Mouse (Mus musculus): ENCODE data around the gene Tet3.

Tet3 gene

DNA sequence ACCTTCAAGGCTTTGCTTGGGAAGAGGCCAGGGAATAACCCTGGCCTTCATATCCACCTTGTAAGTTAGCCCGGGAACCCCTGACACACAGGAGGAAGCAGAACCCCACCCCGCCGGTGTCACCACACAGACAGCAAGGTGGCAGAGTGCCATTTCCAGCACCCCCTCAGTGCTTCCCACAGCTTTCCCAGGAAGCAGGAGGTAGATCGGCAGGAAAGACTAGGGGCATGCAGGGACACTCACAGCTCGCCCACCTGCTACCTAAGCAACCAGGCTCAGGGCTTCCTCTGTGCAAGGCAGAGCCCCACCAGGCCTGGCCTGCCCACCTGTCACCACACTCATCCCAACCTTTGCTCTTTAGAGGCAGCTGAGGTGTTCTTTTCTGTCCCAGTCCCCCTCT is 19.1 kb downstream of the Tet3 start:
- in situ Hi-C loops (cut with MboI): no loop called here

GRCm38 (mm10) chr6:83439119-83439767 is 19.6 kb downstream of the Tet3 start:
- in situ Hi-C loops (cut with MboI): no loop called here

GRCm38 (mm10) chr6:83438584-83438983 is 20.3 kb downstream of the Tet3 start:
- in situ Hi-C loops (cut with MboI): no loop called here

GRCm38 (mm10) chr6:83437802-83438201 is 21.1 kb downstream of the Tet3 start:
- in situ Hi-C loops (cut with MboI): no loop called here

DNA sequence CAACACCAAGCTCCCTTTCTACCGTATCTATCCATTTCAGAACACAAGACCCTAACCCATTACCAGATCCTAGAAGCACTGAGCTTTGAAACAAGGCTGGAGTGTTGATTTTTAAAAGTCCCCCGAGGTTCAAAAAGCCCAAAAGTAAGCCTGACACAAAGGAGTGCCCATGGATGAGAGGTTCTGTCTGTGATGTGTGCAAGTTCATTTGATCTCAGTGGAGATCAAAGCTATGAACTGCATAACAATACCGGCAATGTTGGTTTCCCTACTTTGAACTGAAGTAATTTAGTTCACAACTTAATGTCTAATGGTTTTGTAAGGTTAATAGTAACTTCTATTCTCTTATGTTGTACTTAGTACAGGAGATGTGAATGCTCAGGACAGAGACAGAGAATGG is 21.7 kb downstream of the Tet3 start:
- in situ Hi-C loops (cut with MboI): no loop called here

GRCm38 (mm10) chr6:83436547-83436946 is 22.3 kb downstream of the Tet3 start:
- in situ Hi-C loops (cut with MboI): no loop called here

GRCm38 (mm10) chr6:83435174-83435573 is 23.7 kb downstream of the Tet3 start:
- in situ Hi-C loops (cut with MboI): no loop called here

- in situ Hi-C loops (cut with MboI): no loop called here
Measured at GRCm38 (mm10) chr6:83433546-83433945, 25.3 kb downstream of the Tet3 start.

DNA sequence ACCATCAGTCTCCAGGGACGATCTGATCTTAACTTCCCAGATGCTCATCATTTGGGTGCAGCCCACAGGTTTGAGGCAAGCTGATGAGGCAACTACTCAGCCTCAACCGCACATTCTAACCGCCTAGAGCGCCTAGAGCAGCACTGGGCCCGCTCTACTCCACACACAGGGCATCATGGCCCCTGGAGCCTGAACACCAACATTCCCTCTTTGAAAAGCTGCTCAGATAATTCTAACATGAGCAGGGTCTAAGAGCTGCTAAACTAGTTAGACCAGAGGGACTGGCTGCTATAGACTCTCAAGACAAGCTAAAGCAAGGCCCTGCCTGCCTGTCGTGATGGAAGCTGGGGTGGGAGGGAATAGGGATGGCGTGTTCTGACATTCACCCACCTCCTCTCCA is 25.9 kb downstream of the Tet3 start:
- in situ Hi-C loops (cut with MboI): no loop called here

DNA sequence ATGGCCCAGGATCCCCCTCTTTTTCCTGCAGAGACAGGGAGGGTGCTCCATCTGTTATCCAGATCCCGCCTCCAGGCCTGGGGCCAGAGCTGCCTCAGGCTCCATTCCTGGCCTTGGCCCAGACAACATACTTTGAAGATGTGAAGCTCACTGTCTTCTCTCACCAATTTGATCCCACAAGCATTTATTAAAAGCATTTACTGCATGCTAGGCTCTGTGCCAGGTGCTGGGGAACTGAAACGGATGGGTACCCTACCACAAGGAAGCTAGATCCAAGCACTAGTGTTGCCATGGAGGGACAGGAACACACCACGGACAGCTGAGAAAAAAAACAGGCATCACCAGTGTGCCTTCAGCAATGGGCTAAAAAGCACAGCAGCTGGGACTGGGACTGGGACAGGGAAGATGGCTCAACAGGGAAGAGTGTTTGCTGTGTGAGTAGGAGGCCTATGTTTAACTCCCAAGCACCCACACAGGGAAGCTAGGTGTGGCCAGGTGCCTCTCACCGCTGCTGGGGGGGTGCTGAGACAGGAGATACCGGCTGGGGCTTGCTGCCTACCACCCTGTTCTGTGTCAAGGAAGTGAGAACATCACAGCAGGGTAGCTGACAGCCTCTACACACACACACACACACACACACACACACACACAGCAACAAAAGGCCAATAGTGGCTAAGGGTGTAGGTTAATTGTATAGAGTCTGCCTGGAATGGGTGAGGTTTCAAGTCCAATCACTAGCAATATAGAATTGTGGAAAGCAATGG is 30.7 kb downstream of the Tet3 start:
- in situ Hi-C loops (cut with MboI): no loop called here

- in situ Hi-C loops (cut with MboI): no loop called here
Measured at GRCm38 (mm10) chr6:83427512-83427911, 31.4 kb downstream of the Tet3 start.

DNA sequence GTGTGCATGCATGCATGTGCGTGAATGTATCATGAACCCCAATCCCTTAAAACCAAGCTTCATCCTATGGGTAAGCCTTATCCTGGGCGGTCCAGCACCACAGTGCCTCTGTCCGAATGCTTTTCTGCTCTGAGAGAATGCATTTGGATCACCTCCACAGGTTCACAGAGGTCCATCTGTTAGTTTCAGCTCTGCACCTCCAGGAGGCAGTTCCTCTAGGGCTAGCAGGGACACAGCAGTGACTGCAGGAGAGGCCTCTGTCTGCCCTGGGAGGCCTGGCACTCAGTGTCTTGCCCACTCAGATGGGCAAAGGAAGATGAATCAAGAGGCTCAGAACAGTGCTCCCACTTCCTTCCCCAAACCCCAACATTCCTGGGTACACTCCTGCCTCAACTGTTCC is 32.3 kb downstream of the Tet3 start:
- in situ Hi-C loops (cut with MboI): no loop called here

DNA sequence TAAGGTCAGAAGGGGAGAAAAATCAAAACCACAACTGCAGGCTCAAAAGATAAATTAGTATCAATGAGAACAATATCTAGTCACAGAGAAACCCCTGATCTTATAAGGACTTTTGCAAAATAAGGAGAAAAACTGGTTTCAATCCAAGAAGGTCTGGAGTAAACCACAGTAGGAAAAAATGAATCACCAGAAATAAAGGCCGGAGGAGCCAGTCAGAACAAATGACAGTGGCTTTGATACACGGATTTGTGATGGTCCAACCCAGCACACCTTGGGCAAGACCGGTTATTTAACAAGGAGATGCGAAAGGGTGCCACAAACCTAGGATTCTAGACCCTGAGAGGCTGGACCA is 34.9 kb downstream of the Tet3 start:
- in situ Hi-C loops (cut with MboI): no loop called here

- in situ Hi-C loops (cut with MboI): no loop called here
Measured at GRCm38 (mm10) chr6:83423400-83424052, 35.4 kb downstream of the Tet3 start.

DNA sequence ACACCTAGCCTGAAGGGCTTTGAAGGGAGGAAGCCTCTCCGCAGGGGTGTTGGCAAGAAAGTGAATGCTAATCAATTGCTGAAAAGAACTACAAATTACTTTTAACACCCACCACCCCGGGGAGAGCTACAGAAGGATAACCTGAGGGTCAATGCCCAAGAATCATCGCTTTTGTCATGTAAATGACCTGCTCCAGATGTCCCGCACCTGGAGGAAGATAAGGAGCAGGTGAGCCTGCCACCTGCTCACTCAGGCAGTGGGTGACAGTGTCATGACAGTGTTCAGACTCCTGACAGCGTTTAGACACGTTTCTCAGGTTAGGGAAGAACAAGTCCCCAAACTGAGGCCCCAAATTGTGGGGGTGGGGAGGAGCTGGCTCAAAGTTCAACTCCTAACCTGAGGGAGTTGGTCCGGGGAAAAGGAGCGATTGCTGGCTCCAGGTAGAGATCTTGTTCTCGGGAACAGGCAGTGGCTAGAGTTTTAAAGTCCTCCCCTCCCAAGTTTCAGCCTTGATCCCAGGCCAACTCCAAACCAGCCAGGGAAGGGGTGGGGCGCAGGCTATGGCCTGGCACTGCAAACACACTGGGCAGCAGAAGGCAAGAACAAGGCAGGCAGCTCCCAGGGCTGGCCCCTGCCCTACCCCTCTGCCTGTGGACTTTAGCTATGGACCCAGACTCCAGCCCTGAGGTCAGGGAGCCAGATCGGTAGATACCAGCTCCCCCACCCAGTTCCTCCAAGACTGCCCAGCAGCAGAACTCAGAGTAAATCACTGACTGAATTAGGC is 36.8 kb downstream of the Tet3 start:
- in situ Hi-C loops (cut with MboI): no loop called here

- in situ Hi-C loops (cut with MboI): no loop called here
Measured at GRCm38 (mm10) chr6:83419516-83419915, 39.4 kb downstream of the Tet3 start.

DNA sequence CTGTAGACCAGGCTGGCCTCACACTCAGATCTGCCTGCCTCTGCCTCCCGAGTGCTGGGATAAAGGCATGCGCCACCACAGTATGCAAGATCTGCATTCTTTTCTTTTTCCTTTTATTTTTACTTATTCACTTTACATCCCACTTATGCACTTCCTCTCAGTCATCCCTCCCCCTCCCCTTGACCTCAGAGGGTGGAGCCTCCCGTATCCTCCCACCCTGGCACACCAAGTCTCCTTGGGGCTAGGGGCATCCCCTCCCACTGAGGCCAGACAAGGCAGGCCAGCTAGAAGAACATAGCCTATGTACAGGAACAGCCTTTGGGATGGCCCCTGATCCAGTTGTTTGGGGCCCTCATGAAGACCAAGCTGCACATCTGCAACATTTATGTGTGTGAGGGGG is 41.4 kb downstream of the Tet3 start:
- in situ Hi-C loops (cut with MboI): no loop called here

DNA sequence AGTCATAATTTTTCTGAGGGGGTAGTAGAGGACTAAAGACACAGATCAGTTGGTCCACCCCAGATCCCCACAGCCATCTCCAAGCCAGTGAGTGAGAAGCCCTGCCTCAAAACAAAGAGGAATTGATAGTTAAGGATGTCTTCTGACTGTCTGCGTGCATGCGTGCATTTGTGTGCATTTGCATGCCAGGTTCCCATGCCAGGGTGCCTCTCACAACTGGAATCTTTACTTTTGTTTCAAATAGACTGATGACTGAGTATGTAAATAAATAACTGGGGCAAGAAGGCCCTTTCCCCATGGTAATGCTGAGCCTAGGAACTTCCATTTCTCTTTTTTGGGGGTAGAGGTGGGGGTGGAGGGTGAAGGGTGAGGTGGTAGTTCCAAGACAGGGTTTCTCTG is 41.8 kb downstream of the Tet3 start:
- in situ Hi-C loops (cut with MboI): no loop called here

DNA sequence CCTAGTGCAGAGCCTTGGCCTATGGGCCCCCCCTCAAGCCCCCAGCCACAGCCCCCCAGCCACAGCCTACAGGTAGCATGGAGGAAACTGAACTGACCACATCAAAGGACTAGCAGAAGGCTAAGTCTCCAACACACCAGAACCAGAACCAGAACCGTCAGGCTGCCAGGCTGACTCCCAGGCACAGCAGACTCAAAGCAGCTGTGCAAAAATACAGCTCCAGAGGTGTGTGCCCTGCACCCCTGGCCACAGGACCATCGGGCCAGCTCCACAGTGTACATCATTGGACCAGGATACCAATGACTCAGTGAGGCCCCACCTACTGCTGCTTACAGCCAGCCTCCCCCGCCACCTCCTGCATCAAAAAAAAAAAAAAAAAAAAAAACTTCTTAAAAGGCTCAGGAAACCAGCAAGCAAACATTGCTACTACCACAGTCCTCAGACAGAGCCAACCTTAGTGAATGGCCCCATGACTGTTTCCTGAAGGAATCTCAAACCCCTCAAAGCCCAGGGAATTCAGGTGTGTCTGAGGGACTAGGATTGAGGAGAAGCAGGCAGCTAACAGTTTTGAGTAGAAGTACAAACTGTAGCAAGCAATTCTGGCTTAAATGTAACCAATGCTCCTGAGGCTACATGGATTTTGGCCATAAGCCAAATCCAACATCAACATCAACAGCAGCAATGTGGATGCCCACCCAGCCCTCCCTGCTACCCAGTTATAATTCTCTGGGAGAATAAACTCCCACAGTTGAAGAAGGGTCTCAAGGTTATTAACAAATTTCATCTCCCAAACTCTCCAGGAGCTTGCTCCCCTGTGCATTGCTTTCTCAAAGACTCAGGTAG is 42.4 kb downstream of the Tet3 start:
- in situ Hi-C loops (cut with MboI): no loop called here

DNA sequence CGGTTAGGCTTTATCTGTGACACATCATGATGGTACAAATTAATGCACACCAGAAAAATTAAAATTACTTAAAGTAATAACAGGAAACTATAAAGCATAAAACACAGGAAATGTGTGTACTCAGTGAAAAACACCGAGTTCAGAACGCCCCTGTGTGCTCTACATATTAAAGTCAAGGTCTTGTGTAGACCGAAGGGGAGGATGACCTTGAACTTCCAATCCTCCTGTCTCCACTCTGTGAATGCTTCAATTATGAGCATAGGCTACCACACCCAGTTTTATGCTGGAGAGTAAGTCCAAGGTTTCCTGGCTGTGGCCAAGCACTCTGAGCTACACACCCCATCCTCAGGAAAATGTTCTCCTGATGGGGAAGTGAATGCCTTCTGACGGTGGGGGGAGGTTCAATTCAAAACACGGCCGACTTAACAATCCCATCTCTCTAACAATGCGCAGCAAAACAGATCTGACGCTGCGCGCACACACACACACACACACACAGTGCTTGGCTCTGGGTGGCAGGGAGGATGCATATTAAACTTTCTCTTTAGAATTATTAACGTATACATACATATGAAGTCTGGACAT is 43.4 kb downstream of the Tet3 start:
- in situ Hi-C loops (cut with MboI): no loop called here
